Mouse (Mus musculus) lung, postnatal 0 days (tissue): ENCODE results near the gene Asb16. TPM values are rescaled to one million over a fixed set of nuclear protein-coding genes. Genes with fewer than 3 reads are reported as not detected.

Experiments
- ATAC-seq: fragments of 200-750 bp; cut with Nextera tagmentation; 2 replicates; pipeline ENCODE4 v1.8.0; 2017; ENCODE audit warnings: moderate library complexity
- DNase-seq: peaks from one replicate; pipeline ENCODE4 v3.0.0-alpha.2; 2016; ENCODE audit warnings: low spot score
- H3K27ac ChIP-seq: fragments of 300-500 bp; sonication (generic); 2 replicates; pipeline ENCODE4 v1.5.1; 2014; ENCODE audit warnings: antibody characterized with exemption, mild to moderate bottlenecking, low read length, mixed read lengths
- H3K27me3 ChIP-seq: fragments of 300-500 bp; sonication (generic); replicated peaks from 2 replicates; pipeline ENCODE4 v1.6.1; 2014; ENCODE audit warnings: low read length, mixed read lengths; ENCODE audit not compliant: insufficient read depth
- H3K36me3 ChIP-seq: fragments of 300-500 bp; sonication (generic); 2 replicates; pipeline ENCODE4 v1.6.1; 2014; ENCODE audit warnings: low read length, mixed read lengths; ENCODE audit not compliant: insufficient read depth
- H3K4me1 ChIP-seq: fragments of 300-500 bp; sonication (generic); 2 replicates; pipeline ENCODE4 v1.6.1; 2014; ENCODE audit warnings: antibody characterized with exemption, low read depth, low read length, mixed read lengths; ENCODE audit not compliant: insufficient read depth
- H3K4me2 ChIP-seq: fragments of 300-500 bp; sonication (generic); replicated peaks from 2 replicates; pipeline ENCODE4 v1.6.1; 2014; ENCODE audit warnings: low read depth, mild to moderate bottlenecking, low read length, moderate library complexity, mixed read lengths
- H3K4me3 ChIP-seq: fragments of 300-500 bp; sonication (generic); 2 replicates; pipeline ENCODE4 v1.5.1; 2014; ENCODE audit warnings: low read depth, low read length
- H3K9ac ChIP-seq: fragments of 300-500 bp; sonication (generic); replicated peaks from 2 replicates; pipeline ENCODE4 v1.6.1; 2014; ENCODE audit warnings: low read depth, mild to moderate bottlenecking
- H3K9me3 ChIP-seq: fragments of 300-500 bp; sonication (generic); 2 replicates; pipeline ENCODE4 v1.6.1; 2016; ENCODE audit warnings: low read length, mixed read lengths
- CTCF ChIP-seq: IDR thresholded peaks from 2 replicates; pipeline ENCODE4 v1.5.1; 2016; ENCODE audit warnings: antibody characterized with exemption, mild to moderate bottlenecking
- EP300 ChIP-seq: IDR thresholded peaks from 2 replicates; pipeline ENCODE4 v1.6.1; 2016; ENCODE audit warnings: antibody characterized with exemption, mild to moderate bottlenecking, control low read depth
- WGBS: fragments of 180-500 bp; shearing (Covaris S2); extraction: QIAGEN DNeasy Blood & Tissue Kit; methylation state at CpG from one replicate; pipeline ENCODE4 v1.1.7; 2014; 5-methylcytosine and 5-hydroxymethylcytosine counted together
- polyA plus RNA-seq: library from polyadenylated mRNA; unstranded; fragments of >200 nt; fragmentation: Nextera tagmentation; extraction: Ambion mirVana; gene quantifications from 2 replicates; pipeline ENCODE4 v1.2.1, GENCODE M21; 2015

The Asb16 gene
- polyA plus RNA-seq, 1 experiment from 2014 or later = not detected

DNA sequence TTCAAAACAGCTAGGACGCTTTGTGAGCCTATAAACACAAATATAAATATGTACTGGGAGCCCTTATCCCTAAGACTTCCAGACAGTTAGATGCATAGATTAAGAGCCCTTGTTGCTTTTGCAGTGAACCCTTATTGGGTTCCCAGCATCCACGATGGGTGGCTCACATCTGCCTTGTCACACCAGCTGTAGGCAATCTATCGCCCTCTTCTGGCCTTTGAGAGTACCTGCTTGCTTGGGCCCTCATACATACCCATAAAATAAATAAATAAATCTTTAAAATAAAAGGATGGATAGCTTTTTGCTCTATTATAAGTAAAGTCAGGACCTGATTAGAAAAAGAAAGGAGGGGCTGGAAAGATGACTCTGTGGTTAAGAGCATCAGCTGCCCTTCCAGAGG, 10.0 kb upstream of the Asb16 start:
- Histone ChIP-seq H3K4me2 (no peak overlapping the region), H3K4me1 (no peaks in the 10 kb centered on the region), H3K9ac (no peak overlapping the region), H3K9me3 (no peaks in the 10 kb centered on the region), H3K4me3 (no peak overlapping the region), H3K27me3 (no peaks in the 10 kb centered on the region), H3K36me3 (no peaks in the 10 kb centered on the region), H3K27ac (no peak overlapping the region)
- 93% methylated on average over 3 of the region's 3 CpGs for WGBS
- ATAC-seq (no peak), DNase-seq (peak; percentile 39)
- TF ChIP-seq EP300 (no peak), CTCF (peak; percentile 49)

DNA sequence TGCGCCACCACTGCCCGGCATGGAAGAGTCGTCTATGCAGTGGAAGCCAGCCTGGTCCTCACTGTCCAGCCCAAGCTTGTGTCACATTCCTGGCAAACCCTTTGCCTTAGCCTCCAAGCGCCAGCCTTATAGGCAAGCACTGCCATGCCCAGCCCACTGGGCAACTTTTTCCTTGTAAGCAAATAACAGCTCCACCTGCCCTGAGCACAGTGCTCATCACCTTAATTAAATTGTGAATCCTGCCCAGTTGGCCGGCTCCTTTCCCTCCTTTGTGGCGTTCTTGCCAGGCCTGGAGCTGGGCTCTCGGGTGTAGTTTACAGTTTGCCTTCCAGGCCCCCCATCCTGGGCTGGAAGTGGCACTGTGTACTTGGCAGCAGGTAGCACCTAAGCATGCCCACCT, 5.3 kb upstream of the Asb16 start:
- no peaks in the 10 kb centered on the region for H3K36me3 ChIP-seq
- TF ChIP-seq CTCF = no peak
- no peak for TF ChIP-seq EP300
- no peak overlapping the region for H3K4me3 ChIP-seq
- no peak overlapping the region for H3K4me2 ChIP-seq
- DNase-seq (no peak), ATAC-seq (no peak)
- no peaks in the 10 kb centered on the region for H3K9me3 ChIP-seq
- H3K9ac ChIP-seq = no peak overlapping the region
- H3K27me3 ChIP-seq = no peaks in the 10 kb centered on the region
- no peak overlapping the region for H3K27ac ChIP-seq
- no peaks in the 10 kb centered on the region for H3K4me1 ChIP-seq
- 92% methylated on average over 7 of the region's 7 CpGs for WGBS

DNA sequence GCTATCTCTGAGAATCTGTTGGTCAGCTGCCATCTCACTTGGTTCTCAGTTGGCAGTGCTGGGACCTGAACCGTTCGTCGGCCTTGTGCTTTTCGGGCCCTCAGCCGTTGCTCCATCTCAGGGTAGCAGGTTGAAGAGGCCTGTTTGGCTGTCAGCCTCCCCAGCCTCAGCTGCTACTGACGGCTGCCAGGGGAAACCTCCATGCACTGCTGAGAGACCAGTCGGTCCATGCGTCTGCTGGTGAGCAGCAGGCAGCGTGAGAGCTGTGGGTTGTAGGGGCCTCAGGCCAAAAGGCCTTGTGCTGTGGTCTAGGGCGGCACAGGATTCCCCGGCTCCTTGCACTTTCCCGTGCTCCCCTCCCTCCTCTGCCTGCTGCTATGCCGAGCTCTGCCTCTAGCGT, 2.7 kb upstream of the Asb16 start:
- H3K9ac ChIP-seq = no peak overlapping the region
- 68% methylated on average over 14 of the region's 14 CpGs for WGBS

DNA sequence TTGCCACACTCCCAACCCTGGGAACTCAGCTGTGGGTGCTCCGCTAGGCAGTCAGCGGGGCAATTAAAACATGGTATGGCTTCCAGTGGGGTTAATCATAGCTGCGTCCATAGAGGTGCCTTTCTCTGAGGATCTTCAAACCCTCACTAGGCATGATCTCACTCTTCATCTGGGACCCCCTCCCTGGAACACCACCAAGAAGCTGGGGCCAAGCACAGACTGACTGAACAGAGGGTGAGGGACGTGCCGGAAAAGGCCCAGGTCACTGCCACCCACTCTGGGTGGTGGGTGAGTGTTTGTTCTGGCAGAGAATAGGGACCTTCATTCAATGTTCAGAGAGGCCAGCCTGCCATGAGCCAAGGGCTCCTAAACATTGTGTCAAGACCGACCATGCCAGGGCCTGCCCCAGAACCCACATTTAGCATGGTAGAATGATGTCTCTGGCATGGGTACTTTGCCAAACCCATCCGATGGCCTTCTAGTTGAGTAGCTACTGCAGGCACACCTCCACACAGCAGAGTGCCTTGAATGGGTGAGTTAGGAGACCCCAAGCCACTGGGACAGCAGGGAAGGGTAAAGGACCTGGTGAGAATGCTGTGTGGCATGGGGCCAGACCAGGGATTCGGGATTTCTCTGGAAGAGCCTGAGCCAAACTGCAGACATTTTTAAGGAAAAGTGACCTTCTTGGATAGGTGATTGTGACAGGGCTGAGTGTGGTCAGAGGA, 1.8 kb upstream of the Asb16 start:
- no peaks in the 10 kb centered on the region for H3K36me3 ChIP-seq
- DNase-seq = no peak
- no peak overlapping the region for H3K4me2 ChIP-seq
- ATAC-seq = no peak
- H3K9me3 ChIP-seq = no peaks in the 10 kb centered on the region
- no peak for TF ChIP-seq EP300
- no peak for TF ChIP-seq CTCF
- H3K4me1 ChIP-seq = no peaks in the 10 kb centered on the region
- H3K9ac ChIP-seq = no peak overlapping the region
- no peaks in the 10 kb centered on the region for H3K27me3 ChIP-seq
- 82% methylated on average over 8 of the region's 8 CpGs for WGBS
- H3K4me3 ChIP-seq = no peak overlapping the region
- H3K27ac ChIP-seq = no peak overlapping the region

More for the DNA sequence above, 2.7 kb upstream of the Asb16 start:
- DNase-seq (no peak), ATAC-seq (no peak)
- Histone ChIP-seq H3K27me3 (no peaks in the 10 kb centered on the region), H3K36me3 (no peaks in the 10 kb centered on the region), H3K27ac (no peak overlapping the region), H3K4me2 (no peak overlapping the region), H3K4me3 (no peak overlapping the region), H3K4me1 (no peaks in the 10 kb centered on the region), H3K9me3 (no peaks in the 10 kb centered on the region)
- TF ChIP-seq EP300 (no peak), CTCF (no peak)

DNA sequence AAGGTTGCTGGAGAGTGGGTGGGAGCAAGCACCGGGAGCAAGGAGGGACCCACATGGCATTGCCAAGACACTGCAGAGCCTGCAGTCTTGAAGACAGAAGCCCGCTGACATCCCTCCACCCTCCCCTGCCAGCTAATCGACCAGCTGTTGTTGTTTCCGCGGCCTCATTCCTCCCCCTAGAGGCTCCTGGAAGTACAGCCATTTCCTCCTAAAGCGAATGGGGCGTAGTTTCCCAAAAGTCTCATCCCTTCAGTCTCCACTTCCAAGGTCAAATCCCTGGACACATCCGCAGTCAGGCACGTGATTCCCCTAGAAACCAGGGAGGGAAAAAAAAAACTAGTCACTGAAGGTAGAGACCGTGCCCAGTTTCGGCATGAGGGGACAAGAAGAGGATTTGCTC, 1.1 kb upstream of the Asb16 start:
- no peak overlapping the region for H3K9ac ChIP-seq
- peak; percentile 80 for ATAC-seq

DNA sequence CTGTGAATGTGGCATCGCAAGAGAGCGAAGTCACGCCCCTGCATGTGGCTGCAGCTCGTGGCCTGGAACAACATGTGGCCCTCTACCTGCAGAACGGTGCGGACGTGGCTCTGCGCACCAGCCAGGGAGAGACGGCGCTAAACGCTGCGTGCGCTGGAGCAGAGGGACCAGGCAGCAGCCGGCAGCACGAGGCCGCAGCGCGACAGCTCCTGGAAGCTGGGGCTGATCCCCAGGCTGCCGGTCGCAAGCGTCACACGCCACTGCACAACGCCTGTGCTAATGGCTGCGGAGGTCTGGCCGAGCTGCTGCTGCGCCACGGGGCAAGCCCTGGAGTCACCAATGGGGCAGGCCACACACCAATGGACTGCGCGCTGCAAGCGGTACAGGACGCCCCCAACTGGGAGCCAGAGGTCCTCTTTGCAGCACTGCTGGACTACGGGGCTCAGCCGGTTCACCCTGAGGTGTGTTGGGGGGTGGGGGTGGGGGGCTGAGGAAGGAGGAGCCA, 7.9 kb downstream of the Asb16 start:
- Histone ChIP-seq H3K4me1 (0 out of 2 replicates have a peak, but pooled peaks cover 5% of the 10 kb centered on the region), H3K27ac (no peak overlapping the region), H3K27me3 (no peaks in the 10 kb centered on the region), H3K4me3 (peak overlapping the region; percentile 24), H3K4me2 (peak overlapping the region; percentile 59), H3K9ac (no peak overlapping the region), H3K36me3 (no peaks in the 10 kb centered on the region), H3K9me3 (no peaks in the 10 kb centered on the region)
- DNase-seq (peak; percentile 34), ATAC-seq (peak; percentile 76)
- no peak; the same call in 1 of the 2 replicates for TF ChIP-seq CTCF
- TF ChIP-seq EP300 = no peak
- WGBS = 2% methylated on average over 31 of the region's 33 CpGs

More for the DNA sequence above, 1.1 kb upstream of the Asb16 start:
- Histone ChIP-seq H3K4me3 (no peak overlapping the region), H3K9me3 (no peaks in the 10 kb centered on the region), H3K4me1 (no peaks in the 10 kb centered on the region), H3K36me3 (no peaks in the 10 kb centered on the region), H3K27me3 (no peaks in the 10 kb centered on the region), H3K27ac (no peak overlapping the region), H3K4me2 (no peak overlapping the region)
- WGBS = 4% methylated on average over 11 of the region's 11 CpGs
- TF ChIP-seq CTCF = peak; percentile 82
- TF ChIP-seq EP300 = no peak
- peak; percentile 89 for DNase-seq
